Mouse (Mus musculus): ENCODE results near the gene Gbp5. TPM values are rescaled to one million over a fixed set of nuclear protein-coding genes. Genes with fewer than 3 reads are reported as not detected.

Gene Gbp5
- 6.8 TPM for polyA plus RNA-seq (2014; fragmentation: Illumina TruSeq; extraction: RNeasy Lipid Tissue Mini Kit (QIAGEN cat#74804))

DNA sequence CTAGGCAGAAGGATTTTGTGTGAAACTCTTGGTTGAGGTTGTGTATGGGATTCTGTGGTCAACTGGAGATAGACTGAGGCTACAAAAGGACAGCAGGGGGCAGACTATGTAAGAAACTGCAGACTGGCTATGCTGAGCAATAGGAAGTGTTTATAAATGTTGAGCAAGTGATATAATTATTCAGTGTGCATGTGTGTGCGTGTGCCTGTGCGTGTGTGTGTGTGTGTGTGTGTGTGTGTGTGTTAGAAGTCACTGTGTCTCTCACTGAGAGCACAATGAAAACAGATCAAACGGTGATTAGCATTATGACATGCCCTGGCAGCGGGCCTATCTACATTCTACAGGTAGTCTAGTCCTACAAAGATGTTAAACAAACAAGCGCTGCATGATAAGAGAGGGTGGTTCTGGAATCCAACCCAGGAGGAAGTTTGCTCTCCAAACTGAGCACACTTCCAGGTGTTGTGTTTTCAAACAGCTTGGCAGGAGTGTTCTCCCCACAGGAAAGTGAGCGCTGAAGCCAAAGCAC is at the start of gene Gbp5:
Gene Gbp5, plus strand, starts transcription at position 443 of the 526 bp plus-strand sequence.

GRCm38 (mm10) chr3:142530087-142530953 is 36.5 kb downstream of the Gbp5 start, which contains the start of gene Gbp7:
Gene Gbp7, plus strand, starts transcription at chr3:142530342.

DNA sequence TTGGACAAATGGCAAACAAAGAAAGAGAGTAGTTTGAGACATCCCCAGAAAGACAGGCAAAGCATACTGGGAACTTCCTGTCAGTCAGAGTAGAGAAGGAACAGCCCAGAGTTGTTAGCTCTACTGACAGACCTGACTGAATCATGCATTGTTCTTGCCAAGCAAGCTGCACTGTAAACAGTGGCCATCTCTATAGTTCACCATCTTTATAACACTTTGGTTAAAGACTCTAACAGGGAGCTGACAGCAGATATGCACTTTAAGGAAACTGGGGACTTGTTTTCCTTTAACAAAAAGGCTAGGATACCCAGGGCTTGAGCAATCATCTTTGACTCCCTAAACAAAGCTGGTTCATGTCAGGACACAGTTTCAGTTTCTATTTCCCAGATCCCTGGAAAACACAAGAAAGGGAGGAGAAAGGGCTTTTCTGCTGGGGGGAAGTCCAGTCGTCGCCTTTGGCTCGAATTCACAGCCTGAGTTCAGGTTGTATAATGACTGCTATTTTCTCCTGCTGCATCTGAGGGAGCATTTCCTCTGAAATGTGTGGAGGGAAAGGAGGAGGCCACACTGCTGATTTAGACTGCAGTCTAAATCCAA is 66.0 kb downstream of the Gbp5 start, which contains the start of gene Gbp3:
Gene Gbp3, plus strand, starts transcription at position 395 of the 597 bp plus-strand sequence.

Other genes starting within 250 kb of the Gbp5 start
- gene Pdlim5, start 98.3 kb upstream of the Gbp5 start, polyA plus RNA-seq (2014; fragmentation: Illumina TruSeq; extraction: RNeasy Lipid Tissue Mini Kit (QIAGEN cat#74804)), result 61.3 TPM
- gene Gbp7, start 36.4 kb downstream of the Gbp5 start, polyA plus RNA-seq (2014; fragmentation: Illumina TruSeq; extraction: RNeasy Lipid Tissue Mini Kit (QIAGEN cat#74804)), result 39.8 TPM
- gene Gbp3, start 66.0 kb downstream of the Gbp5 start, polyA plus RNA-seq (2014; fragmentation: Illumina TruSeq; extraction: RNeasy Lipid Tissue Mini Kit (QIAGEN cat#74804)), result 23.0 TPM
- gene Gbp2b, start 100.9 kb downstream of the Gbp5 start, polyA plus RNA-seq (2014; fragmentation: Illumina TruSeq; extraction: RNeasy Lipid Tissue Mini Kit (QIAGEN cat#74804)), result 0.63 TPM
- gene Gbp2, start 126.6 kb downstream of the Gbp5 start, polyA plus RNA-seq (2014; fragmentation: Illumina TruSeq; extraction: RNeasy Lipid Tissue Mini Kit (QIAGEN cat#74804)), result 69.9 TPM
- 45.4 TPM for gene Kyat3, start 207.1 kb downstream of the Gbp5 start, polyA plus RNA-seq (2014; fragmentation: Illumina TruSeq; extraction: RNeasy Lipid Tissue Mini Kit (QIAGEN cat#74804))

All from ovary, adult 10 weeks (tissue).